Mouse (Mus musculus): Measurements from ENCODE around the gene Fgfr3. TPM values are rescaled to one million over a fixed set of nuclear protein-coding genes. Genes with fewer than 3 reads are reported as not detected.

The Fgfr3 gene
- polyA plus RNA-seq, 1 experiment = 35.2 TPM

GRCm38 (mm10) chr5:33740548-33740947, 19.1 kb downstream of the Fgfr3 start:
- no peak overlapping the region for H3K27ac ChIP-seq (ENCODE audit: insufficient read depth, low read depth, low read length)
- peaks cover 56% of the 10 kb centered on the region for H3K36me3 ChIP-seq (ENCODE audit: control insufficient read depth, insufficient read depth, low read length)
- no peaks in the 10 kb centered on the region for H3K4me1 ChIP-seq (ENCODE audit: control insufficient read depth, insufficient read depth, insufficient read length, low read length)
- no peak overlapping the region for H3K4me3 ChIP-seq (ENCODE audit: low read depth, low read length)
- TF ChIP-seq POLR2A (IDR thresholded peaks at IDR 0.05; ENCODE audit: low read depth, low read length) = no peak
- TF ChIP-seq CTCF (IDR thresholded peaks at IDR 0.05; ENCODE audit: extremely low read depth, insufficient read length, insufficient replicate concordance, low read depth, low read length) = no peak
- H3K27me3 ChIP-seq (ENCODE audit: control insufficient read depth, insufficient read depth, low read length) = no peaks in the 10 kb centered on the region
- 94% methylated on average over 4 of the region's 4 CpGs for WGBS

- 90% methylated on average over 8 of the region's 8 CpGs for WGBS
- Histone ChIP-seq H3K4me3 (ENCODE audit: low read depth, low read length) (no peak overlapping the region), H3K27ac (ENCODE audit: insufficient read depth, low read depth, low read length) (no peak overlapping the region), H3K36me3 (ENCODE audit: control insufficient read depth, insufficient read depth, low read length) (peaks cover 77% of the 10 kb centered on the region), H3K27me3 (ENCODE audit: control insufficient read depth, insufficient read depth, low read length) (no peaks in the 10 kb centered on the region), H3K4me1 (ENCODE audit: control insufficient read depth, insufficient read depth, insufficient read length, low read length) (no peaks in the 10 kb centered on the region)
- no peak for TF ChIP-seq CTCF (IDR thresholded peaks at IDR 0.05; ENCODE audit: extremely low read depth, insufficient read length, insufficient replicate concordance, low read depth, low read length)
- no peak for TF ChIP-seq POLR2A (IDR thresholded peaks at IDR 0.05; ENCODE audit: low read depth, low read length)
Observed at GRCm38 (mm10) chr5:33743481-33743880, 22.0 kb downstream of the Fgfr3 start.

- peaks cover 10% of the 10 kb centered on the region for H3K4me1 ChIP-seq (ENCODE audit: control insufficient read depth, insufficient read depth, insufficient read length, low read length)
- no peak overlapping the region for H3K4me3 ChIP-seq (ENCODE audit: low read depth, low read length)
- no peak overlapping the region for H3K27ac ChIP-seq (ENCODE audit: insufficient read depth, low read depth, low read length)
- peaks cover 36% of the 10 kb centered on the region for H3K36me3 ChIP-seq (ENCODE audit: control insufficient read depth, insufficient read depth, low read length)
- no peaks in the 10 kb centered on the region for H3K27me3 ChIP-seq (ENCODE audit: control insufficient read depth, insufficient read depth, low read length)
- TF ChIP-seq CTCF (IDR thresholded peaks at IDR 0.05; ENCODE audit: extremely low read depth, insufficient read length, insufficient replicate concordance, low read depth, low read length) = no peak
- TF ChIP-seq POLR2A (IDR thresholded peaks at IDR 0.05; ENCODE audit: low read depth, low read length) = no peak
Observed at GRCm38 (mm10) chr5:33777195-33777594, 55.7 kb downstream of the Fgfr3 start.

GRCm38 (mm10) chr5:33781964-33782344, 60.5 kb downstream of the Fgfr3 start:
- Histone ChIP-seq H3K4me3 (ENCODE audit: low read depth, low read length) (peak overlapping the region; percentile 88), H3K27ac (ENCODE audit: insufficient read depth, low read depth, low read length) (peak overlapping the region; percentile 86), H3K4me1 (ENCODE audit: control insufficient read depth, insufficient read depth, insufficient read length, low read length) (peaks cover 10% of the 10 kb centered on the region), H3K36me3 (ENCODE audit: control insufficient read depth, insufficient read depth, low read length) (peaks cover 9% of the 10 kb centered on the region), H3K27me3 (ENCODE audit: control insufficient read depth, insufficient read depth, low read length) (no peaks in the 10 kb centered on the region)
- TF ChIP-seq POLR2A (IDR thresholded peaks at IDR 0.05; ENCODE audit: low read depth, low read length) = no peak
- TF ChIP-seq CTCF (IDR thresholded peaks at IDR 0.05; ENCODE audit: extremely low read depth, insufficient read length, insufficient replicate concordance, low read depth, low read length) = no peak
- 2% methylated on average over 11 of the region's 11 CpGs for WGBS

GRCm38 (mm10) chr5:33782345-33782998, 61.0 kb downstream of the Fgfr3 start, which contains the start of gene Letm1:
Letm1 (minus strand) TSS chr5:33782817.
- H3K4me3 ChIP-seq (ENCODE audit: low read depth, low read length) = peak within 1 kb of the TSS; percentile 88
- peaks cover 10% of the 10 kb centered on the region for H3K4me1 ChIP-seq (ENCODE audit: control insufficient read depth, insufficient read depth, insufficient read length, low read length)
- H3K27ac ChIP-seq (ENCODE audit: insufficient read depth, low read depth, low read length) = peak within 1 kb of the TSS; percentile 86
- under 1% methylated on average over 65 of the region's 65 CpGs for WGBS
- TF ChIP-seq CTCF (IDR thresholded peaks at IDR 0.05; ENCODE audit: extremely low read depth, insufficient read length, insufficient replicate concordance, low read depth, low read length) (no peak), POLR2A (IDR thresholded peaks at IDR 0.05; ENCODE audit: low read depth, low read length) (peak; percentile 80)
- H3K36me3 ChIP-seq (ENCODE audit: control insufficient read depth, insufficient read depth, low read length) = peaks cover 6% of the 10 kb centered on the region
- H3K27me3 ChIP-seq (ENCODE audit: control insufficient read depth, insufficient read depth, low read length) = no peaks in the 10 kb centered on the region

GRCm38 (mm10) chr5:33782999-33783390, 61.5 kb downstream of the Fgfr3 start:
- TF ChIP-seq POLR2A (IDR thresholded peaks at IDR 0.05; ENCODE audit: low read depth, low read length) (no peak), CTCF (IDR thresholded peaks at IDR 0.05; ENCODE audit: extremely low read depth, insufficient read length, insufficient replicate concordance, low read depth, low read length) (no peak)
- H3K4me1 ChIP-seq (ENCODE audit: control insufficient read depth, insufficient read depth, insufficient read length, low read length) = peaks cover 10% of the 10 kb centered on the region
- H3K4me3 ChIP-seq (ENCODE audit: low read depth, low read length) = peak overlapping the region; percentile 88
- H3K36me3 ChIP-seq (ENCODE audit: control insufficient read depth, insufficient read depth, low read length) = peaks cover 2% of the 10 kb centered on the region
- H3K27ac ChIP-seq (ENCODE audit: insufficient read depth, low read depth, low read length) = no peak overlapping the region
- no peaks in the 10 kb centered on the region for H3K27me3 ChIP-seq (ENCODE audit: control insufficient read depth, insufficient read depth, low read length)
- 5% methylated on average over 6 of the region's 6 CpGs for WGBS

Other genes with a start within 250 kb of the Fgfr3 start
- 58.1 and 60.2 TPM in 2 replicates for gene Fam53a, start 92.0 kb upstream of the Fgfr3 start, polyA plus RNA-seq (2012; rRNA removed)
- gene Gm9903, start 91.7 kb upstream of the Fgfr3 start, polyA plus RNA-seq (2012; rRNA removed) = 0.14 and 0.27 TPM in 2 replicates
- gene Slbp, start 69.1 kb upstream of the Fgfr3 start, polyA plus RNA-seq (2012; rRNA removed) = 16.7 and 25.4 TPM in 2 replicates
- 4.0 and 7.7 TPM in 2 replicates for gene Tacc3, start 63.5 kb upstream of the Fgfr3 start, polyA plus RNA-seq (2012; rRNA removed)
- gene Tmem129, start 63.3 kb upstream of the Fgfr3 start, polyA plus RNA-seq (2012; rRNA removed) = 25.6 and 34.8 TPM in 2 replicates
- gene Letm1, start 61.1 kb downstream of the Fgfr3 start, polyA plus RNA-seq (2012; rRNA removed) = 64.4 and 127 TPM in 2 replicates
- gene Nsd2, start 99.1 kb downstream of the Fgfr3 start, polyA plus RNA-seq (2012; rRNA removed) = 1.8 and 5.8 TPM in 2 replicates
- 16.6 and 30.8 TPM in 2 replicates for gene Nelfa, start 214.7 kb downstream of the Fgfr3 start, polyA plus RNA-seq (2012; rRNA removed)